Mouse (Mus musculus) lung, adult 2 months (tissue): ENCODE measurements around the gene Pyroxd1. TPM values are rescaled to one million over a fixed set of nuclear protein-coding genes. Genes with fewer than 3 reads are reported as not detected.
"Not testable (repeated sequence)": the region's sequence is repeated elsewhere in the genome, so short reads cannot be mapped to it uniquely, and the experiment has no call there.

Experiments
- DNase-seq: peaks from one replicate; pipeline ENCODE4 v3.0.0; 2022
- H3K4me1 ChIP-seq: fragments of 200-500 bp; 2 replicates; pipeline ENCODE4 v1.6.1; 2011; ENCODE audit warnings: low read length; ENCODE audit not compliant: control insufficient read depth, insufficient read depth
- H3K4me3 ChIP-seq: fragments of 200-500 bp; replicated peaks from 2 replicates; pipeline ENCODE3; 2011; ENCODE audit warnings: low read depth, mild to moderate bottlenecking, control low read depth, low read length; ENCODE audit errors: extremely low read depth
- CTCF ChIP-seq: fragments of 200-500 bp; IDR thresholded peaks from 2 replicates; pipeline ENCODE4 v1.5.1; 2011; ENCODE audit warnings: mild to moderate bottlenecking, low read length, control low read depth; ENCODE audit not compliant: insufficient read depth
- POLR2A ChIP-seq: fragments of 200-500 bp; IDR thresholded peaks from 2 replicates; pipeline ENCODE4 v1.6.1; 2011; ENCODE audit warnings: low read depth, mild to moderate bottlenecking, control low read depth, low read length, borderline replicate concordance; ENCODE audit errors: extremely low read depth
- WGBS: fragments of 180-500 bp; shearing (Covaris S2); methylation state at CpG from one replicate; pipeline ENCODE4 v1.1.7; 2018; 5-methylcytosine and 5-hydroxymethylcytosine counted together
- polyA plus RNA-seq: library from polyadenylated mRNA; depleted of rRNA; stranded (reverse); fragments of >200 nt; gene quantifications from 2 replicates; pipeline ENCODE4 v1.2.3, GENCODE M21; 2012

Gene Pyroxd1
- polyA plus RNA-seq, 1 experiment: 4.1 TPM

DNA sequence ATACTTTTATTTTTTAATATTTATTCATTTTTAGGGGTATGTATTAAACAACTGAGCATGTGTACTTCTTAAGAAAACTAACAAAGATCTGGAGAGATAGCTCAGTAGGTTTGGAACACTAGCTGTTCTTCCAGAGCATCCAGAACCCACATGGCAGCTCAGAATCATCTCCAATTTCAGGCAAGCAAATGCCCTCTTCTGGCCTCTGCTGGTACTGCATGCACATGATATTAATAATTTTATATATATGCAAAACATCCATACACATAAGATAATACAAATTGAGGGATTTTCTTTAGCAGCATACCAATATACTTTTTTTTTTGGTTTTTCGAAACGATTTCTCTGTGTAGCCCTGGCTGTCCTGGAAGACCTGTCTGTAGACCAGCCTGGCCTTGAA is 1.9 kb upstream of the Pyroxd1 start:
- no peak for DNase-seq
- no peak overlapping the region for H3K4me3 ChIP-seq
- 58% methylated on average over 2 of the region's 2 CpGs for WGBS
- peaks cover 3% of the 10 kb centered on the region for H3K4me1 ChIP-seq
- TF ChIP-seq CTCF (peak; percentile 33; the same call in 1 of the 2 replicates), POLR2A (no peak)

DNA sequence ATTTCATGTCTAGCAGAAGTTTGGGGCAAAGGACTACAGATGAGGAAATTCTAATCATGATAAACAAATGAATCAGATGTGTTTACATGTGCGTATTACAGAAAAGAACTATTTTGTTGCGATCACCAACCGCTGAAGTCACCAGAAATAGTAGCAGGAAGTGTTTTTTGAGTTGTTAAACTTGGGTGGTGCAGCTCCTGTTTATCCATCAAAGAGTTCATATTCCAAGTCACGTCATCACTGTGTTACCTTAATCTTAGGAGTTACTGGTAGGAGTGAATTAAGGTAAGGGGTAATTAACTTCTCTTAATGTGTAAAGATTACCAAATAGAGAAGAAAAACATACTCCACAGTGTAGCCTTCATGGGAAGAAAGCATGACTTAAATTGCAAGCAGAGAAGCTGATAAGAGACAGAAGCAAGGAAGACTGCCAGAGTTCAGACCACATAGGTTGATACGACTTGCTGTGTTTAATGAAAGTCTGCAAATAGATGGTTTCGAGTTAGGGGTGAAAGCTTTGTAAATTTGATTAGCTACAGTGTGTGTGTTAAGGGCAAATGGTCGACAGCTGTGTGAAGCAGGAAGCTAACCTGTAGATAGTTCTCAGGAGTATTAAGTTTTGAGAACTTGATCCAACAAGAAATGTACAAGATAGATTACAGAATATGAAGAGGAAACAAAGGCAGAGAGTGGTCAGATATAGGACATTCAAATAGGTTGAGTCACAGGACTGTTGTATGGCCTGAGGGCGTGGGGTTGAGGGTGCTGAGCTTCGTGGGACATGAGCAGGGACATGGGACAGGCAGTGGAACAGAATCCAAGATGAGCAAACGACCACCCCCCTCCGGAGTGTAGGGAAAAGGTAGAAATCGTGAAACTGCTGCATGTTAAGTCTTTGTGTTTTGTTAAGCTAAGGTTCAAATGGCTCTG is 992 bp downstream of the Pyroxd1 start:
- WGBS: 36% methylated on average over 12 of the region's 12 CpGs
- Histone ChIP-seq H3K4me3 (peak overlapping the region; percentile 99), H3K4me1 (peaks cover 3% of the 10 kb centered on the region)
- no peak for DNase-seq
- TF ChIP-seq POLR2A (no peak), CTCF (no peak)

DNA sequence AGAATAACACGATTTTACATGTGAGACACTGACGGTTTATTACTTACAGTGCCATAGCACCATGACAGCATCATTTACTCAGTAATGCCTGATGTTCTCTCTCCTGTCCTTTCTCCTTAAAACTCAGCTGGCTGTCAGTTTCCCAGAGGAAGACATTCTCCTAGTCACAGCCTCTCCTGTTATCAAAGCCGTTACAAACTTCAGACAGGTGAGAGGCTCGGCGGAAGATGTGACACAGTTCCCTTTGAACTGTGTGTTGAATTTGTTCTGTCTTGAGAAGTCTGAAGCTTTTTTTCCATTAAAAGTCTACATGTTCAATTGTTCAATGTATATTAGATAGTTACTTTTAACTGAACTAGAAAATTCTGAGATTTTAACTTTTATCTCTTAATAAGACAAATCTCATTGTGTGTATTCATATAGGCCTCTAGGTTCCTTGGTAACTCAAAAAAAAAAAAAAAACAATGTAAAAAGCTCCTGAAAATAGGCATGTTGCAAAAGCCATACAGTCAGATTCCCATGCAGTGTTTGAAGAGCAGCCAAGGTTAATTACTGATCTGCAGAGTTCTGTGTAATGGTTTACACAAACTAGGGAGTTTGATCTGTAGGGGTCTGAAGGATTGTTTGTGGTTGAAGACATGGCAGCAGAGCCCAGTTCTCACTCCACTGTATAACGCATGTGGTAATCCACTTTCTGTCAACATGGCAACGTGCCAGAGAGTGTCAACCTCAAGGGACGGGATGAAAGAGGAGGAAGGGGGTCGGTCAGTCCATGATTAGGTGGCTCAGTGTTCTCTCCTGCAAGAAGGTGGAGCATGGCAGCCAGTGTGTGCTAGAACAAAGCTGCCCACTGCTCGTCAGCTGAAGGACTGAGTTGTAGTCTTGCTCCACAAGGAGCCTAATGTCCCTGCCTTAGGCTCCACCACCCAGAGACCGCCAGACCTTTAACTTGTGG is 2.3 kb downstream of the Pyroxd1 start:
- no peak for DNase-seq
- H3K4me1 ChIP-seq: peaks cover 3% of the 10 kb centered on the region
- whole genome bisulfite sequencing: 60% methylated on average over 11 of the region's 11 CpGs
- TF ChIP-seq POLR2A (no peak), CTCF (no peak)
- H3K4me3 ChIP-seq: no peak overlapping the region

DNA sequence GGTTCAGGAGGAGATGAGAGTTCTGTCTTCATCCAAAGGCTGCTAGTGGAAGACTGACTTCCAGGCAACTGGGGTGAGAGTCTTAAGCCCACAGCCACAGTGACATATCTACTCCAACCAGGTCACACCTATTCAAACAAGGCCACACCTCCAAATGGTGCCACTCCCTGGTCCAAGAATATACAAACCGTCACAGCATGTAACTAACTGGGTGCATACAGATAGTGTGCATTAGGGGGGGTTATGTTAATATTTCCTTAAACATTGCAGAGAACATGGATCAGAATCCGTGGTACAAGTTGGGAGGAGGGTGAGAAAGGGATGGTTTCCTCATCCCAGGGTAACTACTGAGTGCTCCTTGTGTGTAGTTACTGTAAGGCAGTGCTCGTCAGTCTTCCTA is 6.6 kb downstream of the Pyroxd1 start:
- H3K4me3 ChIP-seq, DNase-seq, H3K4me1 ChIP-seq: not testable (repeated sequence)
- 78% methylated on average over 3 of the region's 3 CpGs for WGBS

DNA sequence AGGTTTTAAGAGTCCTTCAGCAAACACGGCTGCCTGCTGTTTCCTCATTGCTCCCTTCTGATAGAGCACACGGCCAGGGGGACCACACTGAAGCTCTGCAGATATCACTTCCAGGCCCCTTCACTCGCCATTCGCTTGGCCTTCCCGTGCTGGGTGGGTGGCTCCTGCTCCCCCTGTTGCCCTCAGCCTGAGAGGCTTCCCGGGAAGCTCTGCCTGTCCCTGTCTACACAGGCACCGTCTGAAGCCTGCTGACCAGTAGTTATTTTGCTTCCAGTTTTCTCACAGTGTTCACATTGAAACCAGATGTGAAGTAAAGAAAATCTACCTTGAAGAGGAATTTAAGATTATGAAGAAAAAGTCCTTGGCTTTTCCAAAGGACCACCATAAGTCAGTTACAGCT is 11.7 kb downstream of the Pyroxd1 start:
- Histone ChIP-seq H3K4me1 (no peaks in the 10 kb centered on the region), H3K4me3 (no peak overlapping the region)
- no peak for TF ChIP-seq POLR2A
- no peak for TF ChIP-seq CTCF
- no peak for DNase-seq
- WGBS: 61% methylated on average over 7 of the region's 7 CpGs

DNA sequence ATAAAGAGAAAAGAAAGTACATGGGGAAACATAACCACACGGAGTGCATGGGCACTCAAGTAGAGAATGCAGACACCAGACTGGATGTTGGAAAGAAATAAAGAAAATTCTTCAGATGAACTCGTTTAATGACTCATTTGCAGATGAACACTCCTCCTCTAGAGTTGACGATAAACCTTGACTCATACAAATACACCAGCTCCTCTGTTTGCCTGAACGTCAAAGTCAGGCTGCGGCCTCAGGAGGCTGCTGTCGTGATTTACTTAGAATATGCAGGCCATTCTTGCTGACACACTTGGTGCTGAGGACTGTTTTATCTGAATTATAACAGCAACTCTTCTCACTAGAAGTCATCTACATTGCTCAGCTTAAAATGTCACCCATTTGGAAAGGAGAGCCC is 16.6 kb downstream of the Pyroxd1 start:
- TF ChIP-seq CTCF (no peak), POLR2A (no peak)
- 85% methylated on average over 6 of the region's 6 CpGs for WGBS
- DNase-seq: no peak
- Histone ChIP-seq H3K4me3 (no peak overlapping the region), H3K4me1 (no peaks in the 10 kb centered on the region)

DNA sequence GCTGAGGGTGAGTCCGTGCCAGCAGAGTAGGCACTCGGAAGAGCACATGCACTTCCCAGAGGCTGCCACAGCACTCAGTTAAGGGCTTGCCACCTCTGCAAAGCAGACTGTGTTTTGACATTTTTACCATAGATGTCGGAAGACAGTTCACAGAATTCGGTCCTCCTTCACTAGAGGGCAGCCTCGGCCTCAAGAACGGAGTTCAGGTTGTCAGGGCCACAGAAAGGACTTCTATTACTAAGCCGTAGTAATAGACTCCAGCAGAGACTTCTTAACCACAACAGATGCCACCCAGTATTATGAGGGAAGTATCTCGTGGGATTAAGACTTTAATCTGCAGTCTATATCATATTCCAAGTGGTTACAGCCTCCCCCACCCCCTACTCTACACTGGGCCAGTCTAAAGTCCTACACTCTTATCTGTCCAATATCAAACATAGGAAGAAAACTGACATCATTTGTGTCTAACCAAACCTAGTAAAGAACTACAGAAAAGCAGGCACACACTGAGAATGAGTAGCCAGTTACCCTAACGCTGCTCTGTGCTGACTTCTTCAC is 17.6 kb downstream of the Pyroxd1 start:
- Histone ChIP-seq H3K4me1 (no peaks in the 10 kb centered on the region), H3K4me3 (no peak overlapping the region)
- TF ChIP-seq CTCF (peak; percentile 40; the same call in 1 of the 2 replicates), POLR2A (no peak)
- DNase-seq: no peak
- WGBS: 58% methylated on average over 9 of the region's 9 CpGs

DNA sequence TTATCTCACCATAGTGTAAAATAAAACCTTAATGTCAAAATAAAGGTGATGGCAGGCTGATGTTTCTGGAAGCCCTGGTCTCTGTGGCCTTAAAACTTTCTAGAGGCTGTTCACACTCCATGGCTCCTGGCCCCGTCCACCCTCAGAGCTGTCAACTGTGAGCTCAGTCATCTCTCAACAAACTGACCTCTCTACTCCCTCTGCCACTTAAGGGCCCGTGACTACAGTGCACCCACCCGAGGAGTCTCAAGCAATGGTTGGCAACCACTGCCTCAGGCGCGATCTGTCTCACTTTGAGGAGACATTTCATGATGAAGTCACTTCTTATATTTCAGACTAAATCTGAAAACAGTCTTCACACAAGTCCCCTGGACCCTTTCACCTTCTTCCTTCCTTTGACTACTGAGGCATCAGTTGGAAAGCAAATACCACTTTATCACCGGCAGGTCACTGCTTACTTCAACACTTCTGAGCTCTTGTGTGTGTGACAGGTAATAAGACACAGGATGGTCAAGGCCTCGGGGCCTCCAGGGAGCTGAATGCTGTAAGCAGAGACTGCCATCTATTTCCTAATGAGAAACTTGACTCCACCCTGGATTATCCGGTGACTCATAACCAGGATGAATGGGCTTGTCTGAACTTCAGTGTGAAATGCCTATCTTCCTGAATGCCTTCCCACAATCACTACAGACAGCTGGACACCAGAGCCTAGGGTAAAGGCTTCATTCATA is 20.5 kb downstream of the Pyroxd1 start:
- TF ChIP-seq POLR2A (no peak), CTCF (no peak)
- Histone ChIP-seq H3K4me1 (no peaks in the 10 kb centered on the region), H3K4me3 (no peak overlapping the region)
- DNase-seq: no peak
- WGBS: 66% methylated on average over 8 of the region's 8 CpGs
